Mouse (Mus musculus) CH12.LX (cell line): ENCODE results near the gene Slc44a4. TPM values are rescaled to one million over a fixed set of nuclear protein-coding genes. Genes with fewer than 3 reads are reported as not detected.

ENCODE experiments used
- DNase-seq: peaks from one replicate; pipeline ENCODE4 v3.0.0-alpha.2; 2013; ENCODE audit errors: extremely low read depth
- H3K27ac ChIP-seq: 2 replicates; pipeline ENCODE4 v1.5.1; 2012; ENCODE audit warnings: low read depth, mild to moderate bottlenecking, control low read depth, moderate library complexity; ENCODE audit not compliant: insufficient read depth
- H3K27me3 ChIP-seq: replicated peaks from 2 replicates; pipeline ENCODE3; 2012; ENCODE audit warnings: inconsistent platforms
- H3K36me3 ChIP-seq, 2 experiments: replicated peaks in 1 of 2; 2 replicates each; pipeline versions ENCODE3 to v1.6.1; 2012; ENCODE audit warnings: inconsistent platforms in 1 of 2, low read length in 1 of 2, mild to moderate bottlenecking in 1 of 2, mixed read lengths in 1 of 2, moderate library complexity in 1 of 2; ENCODE audit not compliant: control insufficient read depth in 1 of 2, insufficient read depth in 1 of 2
- H3K4me1 ChIP-seq, 2 experiments: 2 replicates each; pipeline ENCODE4 v1.6.1; 2012; ENCODE audit warnings: inconsistent platforms in 1 of 2, moderate library complexity in 1 of 2; ENCODE audit not compliant: insufficient read depth in 2 of 2, control insufficient read depth in 1 of 2
- H3K4me2 ChIP-seq: 2 replicates; pipeline ENCODE4 v1.6.1; 2012; ENCODE audit warnings: low read depth, mild to moderate bottlenecking, control low read depth; ENCODE audit not compliant: poor library complexity, insufficient read depth, severe bottlenecking
- H3K4me3 ChIP-seq, 3 experiments: fragments of 150-350 bp in 1 of 3; sonication (generic) in 1 of 3; replicated peaks in 1 of 3; 2 replicates each; pipeline versions ENCODE3 to v1.5.1; 2011 to 2012; ENCODE audit warnings: low read depth in 2 of 3, low read length in 2 of 3, mild to moderate bottlenecking in 2 of 3, moderate library complexity in 2 of 3, control low read depth in 1 of 3, improper control_type of control experiment in 1 of 3, inconsistent platforms in 1 of 3, mixed read lengths in 1 of 3; ENCODE audit not compliant: poor library complexity in 1 of 3
- H3K79me2 ChIP-seq: replicated peaks from 2 replicates; pipeline ENCODE4 v1.6.1; 2012; ENCODE audit warnings: mild to moderate bottlenecking, moderate library complexity; ENCODE audit not compliant: control insufficient read depth, poor library complexity, insufficient read depth, severe bottlenecking; ENCODE audit errors: extremely low read depth
- H3K9ac ChIP-seq: 2 replicates; pipeline ENCODE4 v1.6.1; 2012; ENCODE audit warnings: low read depth, mild to moderate bottlenecking, control low read depth, moderate library complexity; ENCODE audit not compliant: insufficient read depth
- H3K9me3 ChIP-seq: replicated peaks from 2 replicates; pipeline ENCODE3; 2012; ENCODE audit warnings: low read length, inconsistent platforms, mixed read lengths
- CHD1 ChIP-seq: IDR thresholded peaks from 2 replicates; pipeline ENCODE4 v1.6.1; 2012; ENCODE audit warnings: low read depth, low read length, improper control_type of control experiment, inconsistent platforms
- CHD2 ChIP-seq: IDR thresholded peaks from 2 replicates; pipeline ENCODE4 v1.6.1; 2011; ENCODE audit warnings: low read length, improper control_type of control experiment
- ELF1 ChIP-seq: IDR thresholded peaks from 2 replicates; pipeline ENCODE4 v1.6.1; 2014; ENCODE audit warnings: low read depth, mild to moderate bottlenecking, inconsistent platforms, low read length, improper control_type of control experiment
- ETS1 ChIP-seq: conservative IDR thresholded peaks from 2 replicates; pipeline ENCODE4 v1.6.1; 2012; ENCODE audit warnings: low read depth, mild to moderate bottlenecking, inconsistent platforms, low read length, improper control_type of control experiment, moderate library complexity
- GABPA ChIP-seq: IDR thresholded peaks from 2 replicates; pipeline ENCODE4 v1.6.1; 2012; ENCODE audit warnings: low read depth, low read length, improper control_type of control experiment, inconsistent platforms; ENCODE audit not compliant: insufficient replicate concordance
- MAX ChIP-seq: IDR thresholded peaks from 2 replicates; pipeline ENCODE4 v1.6.1; 2011; ENCODE audit warnings: low read length, improper control_type of control experiment
- MYC ChIP-seq: IDR thresholded peaks from 2 replicates; pipeline ENCODE4 v1.6.1; 2011; ENCODE audit warnings: low read depth, mild to moderate bottlenecking, improper control_type of control experiment, low read length
- NELFE ChIP-seq: IDR thresholded peaks from 2 replicates; pipeline ENCODE4 v1.6.1; 2011; ENCODE audit warnings: low read depth, low read length, improper control_type of control experiment
- POLR2AphosphoS2 ChIP-seq: IDR thresholded peaks from 2 replicates; pipeline ENCODE4 v1.6.1; 2011; ENCODE audit warnings: low read depth, low read length, improper control_type of control experiment
- SIN3A ChIP-seq: IDR thresholded peaks from 2 replicates; pipeline ENCODE4 v1.6.1; 2012; ENCODE audit warnings: low read length, improper control_type of control experiment, inconsistent platforms
- TBP ChIP-seq: conservative IDR thresholded peaks from 2 replicates; pipeline ENCODE4 v1.6.1; 2011; ENCODE audit warnings: low read depth, low read length, improper control_type of control experiment
- TCF12 ChIP-seq: IDR thresholded peaks from 2 replicates; pipeline ENCODE4 v1.6.1; 2014; ENCODE audit warnings: low read depth, mild to moderate bottlenecking, inconsistent platforms, low read length, improper control_type of control experiment
- ZC3H11A ChIP-seq: IDR thresholded peaks from 2 replicates; pipeline ENCODE4 v1.6.1; 2012; ENCODE audit warnings: low read depth, mild to moderate bottlenecking, inconsistent platforms, low read length, improper control_type of control experiment
- ZKSCAN1 ChIP-seq: IDR thresholded peaks from 2 replicates; pipeline ENCODE4 v1.6.1; 2012; ENCODE audit warnings: low read depth, inconsistent platforms, low read length, improper control_type of control experiment, borderline replicate concordance
- dilution Hi-C: fragments of 300-500 bp; cut with MboI; formaldehyde crosslinking; loops from 2 replicates; pipeline ENCODE4 v1.14.3; 2020; ENCODE audit warnings: low sequenced_read_pairs; ENCODE audit not compliant: extremely low pct_unique_long_range_greater_than_20kb, extremely low pct_ligation_motif_present
- in situ Hi-C: fragments of 300-500 bp; cut with MboI; formaldehyde crosslinking; loops from 3 replicates; pipeline ENCODE4 v1.14.3; 2019; ENCODE audit warnings: low sequenced_read_pairs, low pct_ligation_motif_present, low pct_unique_long_range_greater_than_20kb, mixed read lengths
- polyA plus RNA-seq: library from polyadenylated mRNA; unstranded; fragments of >175 nt; gene quantifications from 2 replicates; pipeline ENCODE4 v1.2.1, GENCODE M21; 2012; ENCODE audit warnings: low read depth; ENCODE audit not compliant: insufficient read length
- total RNA-seq, 2 experiments: library from RNA; depleted of rRNA; stranded (reverse); fragments of 300-350 nt in 1 of 2; fragments of >200 nt in 1 of 2; gene quantifications; 2 replicates each; pipeline ENCODE4 v1.2.3; 2012 to 2014

Gene Slc44a4
- total and polyA plus RNA-seq, 3 experiments = 0.55 to 1.4 (median 0.62) TPM

- TF ChIP-seq SIN3A (no peak), POLR2AphosphoS2 (no peak), MAX (no peak), ZKSCAN1 (no peak), ETS1 (no peak), GABPA (no peak), CHD1 (no peak), NELFE (no peak)
- DNase-seq = no peak
- Histone ChIP-seq H3K4me2 (no peak overlapping the region), H3K27me3 (no peaks in the 10 kb centered on the region), H3K27ac (no peak overlapping the region), H3K4me3 (no peak overlapping the region), H3K4me1 (peaks cover 11 to 33% of the 10 kb centered on the region in 2 experiments), H3K9me3 (no peaks in the 10 kb centered on the region), H3K79me2 (no peaks in the 10 kb centered on the region), H3K36me3 (no peaks in the 10 kb centered on the region), H3K9ac (no peak overlapping the region)
- dilution Hi-C loops (no loop called here), in situ Hi-C loops (no loop called here)
Observed at GRCm38 (mm10) chr17:34881166-34881565, 33.1 kb upstream of the Slc44a4 start.

- no peak within 1 kb of the TSS for H3K9ac ChIP-seq
- in situ Hi-C loops (no loop called here), dilution Hi-C loops (no loop called here)
- H3K79me2 ChIP-seq = no peaks in the 10 kb centered on the region
- TF ChIP-seq ZKSCAN1 (no peak), TCF12 (no peak), MYC (no peak), TBP (no peak), CHD2 (no peak), ZC3H11A (no peak), ELF1 (no peak)
- peaks cover under 1% of the 10 kb centered on the region for H3K9me3 ChIP-seq
- H3K36me3 ChIP-seq = no peaks in the 10 kb centered on the region
- no peak within 1 kb of the TSS for H3K27ac ChIP-seq
- H3K4me2 ChIP-seq = no peak within 1 kb of the TSS
- no peak within 1 kb of the TSS for H3K4me3 ChIP-seq
- H3K4me1 ChIP-seq = peaks cover 11 to 33% of the 10 kb centered on the region in 2 experiments
- H3K27me3 ChIP-seq = no peaks in the 10 kb centered on the region
- no peak for DNase-seq
Observed at GRCm38 (mm10) chr17:34881683-34882310, 32.5 kb upstream of the Slc44a4 start, which contains the start of gene Gm20547. Gene Gm20547, minus strand, starts transcription at chr17:34882042.
